Comparison of ENCODE assay signal across 9 mouse cellular contexts in the genomic region with DNA sequence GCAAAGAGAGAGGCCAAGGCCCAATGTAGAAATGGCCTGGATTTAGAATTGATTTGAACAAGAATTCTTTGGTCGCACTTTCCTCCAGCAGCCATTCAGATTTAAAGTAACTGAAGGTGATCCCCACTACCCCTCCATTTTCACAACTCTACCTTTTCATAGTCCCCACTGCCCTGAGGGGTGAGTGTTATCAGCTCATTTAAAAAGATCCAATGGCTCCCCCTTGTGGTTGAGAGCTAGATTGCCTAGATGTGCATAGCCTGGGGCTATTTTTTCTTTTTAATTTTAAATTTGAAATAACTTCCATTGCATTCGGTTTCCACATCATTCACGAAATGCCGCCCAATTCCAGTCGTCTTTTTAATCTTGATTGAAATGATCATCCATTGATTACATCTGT. TPM values are rescaled to one million over a fixed set of nuclear protein-coding genes. Genes with fewer than 3 reads are reported as not detected.
DNase-seq lines count a peak whose midpoint lies in the region; ATAC-seq and TF ChIP-seq lines count a peak whose summit lies in the region.
"Had no signal": no experiment of that assay in that cellular context is flagged by ENCODE, and none has a peak within 500 bp of the region (broad histone marks: within the 10 kb centered on the region; RNA-seq: fewer than 3 reads in every experiment).

No protein-coding gene starts in this region.

- no peaks in the 10 kb centered on the region for H3K4me1 ChIP-seq in heart, adult 2 months (ENCODE audit: control insufficient read depth, insufficient read depth, low read length)
- H3K4me1 ChIP-seq in heart, embryonic 11.5 days (ENCODE audit: control insufficient read depth, insufficient read depth, low read length), result no peaks in the 10 kb centered on the region
- no peaks in the 10 kb centered on the region for H3K4me1 ChIP-seq in spleen, adult 2 months (ENCODE audit: control insufficient read depth, insufficient read depth, insufficient read length)
- H3K4me1 ChIP-seq: neural tube, embryonic 13.5 days had no signal

- H3K4me2 ChIP-seq in heart, embryonic 11.5 days, result no peak overlapping the region
- H3K4me2 ChIP-seq: neural tube, embryonic 13.5 days had no signal

- TF ChIP-seq CTCF in heart, adult 2 months (IDR thresholded peaks at IDR 0.05), result peak; percentile 82
- peak; percentile 33; the same call in 1 of the 2 replicates for TF ChIP-seq CTCF in spleen, adult 2 months (IDR thresholded peaks at IDR 0.05; ENCODE audit: extremely low read depth, insufficient read depth, insufficient read length, insufficient replicate concordance)

- ATAC-seq in heart, embryonic 11.5 days (replicated peaks; ENCODE audit: insufficient number of reproducible peaks, low FRiP score, low TSS enrichment), result no peak

- no peak for TF ChIP-seq POLR2A in heart, adult 2 months (IDR thresholded peaks at IDR 0.05; ENCODE audit: insufficient read depth, low read depth, low read length)
- TF ChIP-seq POLR2A in spleen, adult 2 months (IDR thresholded peaks at IDR 0.05; ENCODE audit: low read depth, low read length), result no peak

- no peak overlapping the region for H3K4me3 ChIP-seq in heart, adult 2 months
- no peak overlapping the region for H3K4me3 ChIP-seq in heart, embryonic 11.5 days (ENCODE audit: low read depth, low read length)
- H3K4me3 ChIP-seq in spleen, adult 2 months (ENCODE audit: extremely low read depth, insufficient read depth, insufficient read length), result no peak overlapping the region
- H3K4me3 ChIP-seq: neural tube, embryonic 13.5 days had no signal

- intact Hi-C loops in heart, adult 2 months (cut with DNase I), result loop anchor here (10.0 kb wide), 3 partner anchors 136 to 486 kb away; no protein-coding TSS in a partner anchor
- intact Hi-C loops in left cerebral cortex, postnatal 25 days (cut with DNase I), result loop anchor here (2.0 to 10.0 kb wide), 2 partner anchors 346 to 486 kb away; no protein-coding TSS in a partner anchor

- H3K36me3 ChIP-seq in heart, adult 2 months (ENCODE audit: control insufficient read depth, insufficient read depth, low read length), result no peaks in the 10 kb centered on the region
- H3K36me3 ChIP-seq in heart, embryonic 11.5 days (ENCODE audit: control insufficient read depth, insufficient read depth, low read length), result no peaks in the 10 kb centered on the region
- H3K36me3 ChIP-seq in spleen, adult 2 months (ENCODE audit: control insufficient read depth, insufficient read depth, low read length), result no peaks in the 10 kb centered on the region
- H3K36me3 ChIP-seq: neural tube, embryonic 13.5 days had no signal

- no peak overlapping the region for H3K27ac ChIP-seq in heart, adult 2 months
- H3K27ac ChIP-seq in heart, embryonic 11.5 days (ENCODE audit: low read depth, low read length), result no peak overlapping the region
- no peak overlapping the region for H3K27ac ChIP-seq in spleen, adult 2 months (ENCODE audit: insufficient read depth, low read length)
- H3K27ac ChIP-seq: neural tube, embryonic 13.5 days had no signal

- no peak for TF ChIP-seq EP300 in heart, adult 2 months (IDR thresholded peaks at IDR 0.05; ENCODE audit: insufficient read depth, low read depth, low read length)

- no peak overlapping the region for H3K9ac ChIP-seq in heart, adult 2 months (ENCODE audit: low read depth, low read length)
- H3K9ac ChIP-seq in heart, embryonic 11.5 days (ENCODE audit: low read depth, low read length), result no peak overlapping the region
- H3K9ac ChIP-seq: neural tube, embryonic 13.5 days had no signal

- H3K79me2 ChIP-seq in heart, adult 2 months (replicated peaks; ENCODE audit: control insufficient read depth, insufficient read depth, low read length), result no peaks in the 10 kb centered on the region

- DNase-seq in heart, adult 2 months, result no peak
- peak in 1 of 2 experiments; percentile 2 for DNase-seq in spleen, adult 2 months (ENCODE audit: low read depth in 1 of 2, low spot score in 2 of 2)
- DNase-seq in spleen, adult 12 weeks (ENCODE audit: low spot score), result no peak
- DNase-seq in cerebellum, adult 8-10 months, result peak; percentile 11
- peak; percentile 27 to 28 for DNase-seq in left cerebral cortex, postnatal 25 days (ENCODE audit: low spot score in 2 of 2)
- DNase-seq in thymus, postnatal 25 days, result peak; percentile 25
- DNase-seq in urinary bladder, adult 2 months (ENCODE audit: low spot score), result no peak

- no peaks in the 10 kb centered on the region for H3K9me3 ChIP-seq in heart, embryonic 11.5 days (replicated peaks; ENCODE audit: control insufficient read depth, low read length)
- H3K9me3 ChIP-seq: neural tube, embryonic 13.5 days had no signal

- H3K27me3 ChIP-seq in heart, adult 2 months (ENCODE audit: control insufficient read depth, insufficient read depth, low read length), result no peaks in the 10 kb centered on the region
- H3K27me3 ChIP-seq in heart, embryonic 11.5 days (ENCODE audit: control insufficient read depth, insufficient read depth, low read length), result no peaks in the 10 kb centered on the region
- H3K27me3 ChIP-seq in spleen, adult 2 months (ENCODE audit: control insufficient read depth, insufficient read depth, low read length), result no peaks in the 10 kb centered on the region
- H3K27me3 ChIP-seq: neural tube, embryonic 13.5 days had no signal

- 57% methylated on average over 5 of the region's 5 CpGs for WGBS in heart, adult 2 months
- WGBS in heart, embryonic 11.5 days (ENCODE audit: insufficient replicate concordance), result 33% methylated on average over 5 of the region's 5 CpGs
- 56% methylated on average over 5 of the region's 5 CpGs for WGBS in spleen, adult 2 months

RNA-seq across cellular contexts. Expression of a gene that starts 33.5 kb away (rescaled TPM):
- 1 to 10 TPM; 2.0 to 2.2 TPM for total RNA-seq in heart, adult 2 months (2021)
- polyA plus RNA-seq in heart, adult 2 months (2012; rRNA removed), result 0.92 and 1.4 TPM in 2 replicates
- polyA plus RNA-seq in heart, embryonic 11.5 days (2014; fragmentation: Nextera tagmentation; extraction: Ambion mirVana), result 2.8 and 3.3 TPM in 2 replicates
- polyA plus RNA-seq in spleen, adult 2 months (2012; rRNA removed), result 2.0 and 2.2 TPM in 2 replicates
- 1 to 10 TPM; 1.9 to 2.3 TPM for total RNA-seq in left cerebral cortex, postnatal 25 days (2021)
- 36.8 and 60.7 TPM in 2 replicates for polyA plus RNA-seq in urinary bladder, adult 2 months (2012; rRNA removed)

RNA-seq across cellular contexts. Expression of a gene that starts 51.6 kb away (rescaled TPM):
- total RNA-seq in heart, adult 2 months (2021), result 10 to 100 TPM; 18.7 to 20.6 TPM
- 5.9 and 10.0 TPM in 2 replicates for polyA plus RNA-seq in heart, adult 2 months (2012; rRNA removed)
- 6.1 and 6.3 TPM in 2 replicates for polyA plus RNA-seq in heart, embryonic 11.5 days (2014; fragmentation: Nextera tagmentation; extraction: Ambion mirVana)
- 1.7 and 2.6 TPM in 2 replicates for polyA plus RNA-seq in spleen, adult 2 months (2012; rRNA removed)
- 1 to 10 TPM; 6.2 to 9.1 TPM for total RNA-seq in left cerebral cortex, postnatal 25 days (2021)
- 15.5 and 16.2 TPM in 2 replicates for polyA plus RNA-seq in urinary bladder, adult 2 months (2012; rRNA removed)

Comparison
In these comparisons a context has a peak if more than half of its experiments do, and no peak if none do; other contexts are left out.
1. DNase-seq: peak in cerebellum, adult 8-10 months (single experiment), left cerebral cortex, postnatal 25 days (2 of 2) and thymus, postnatal 25 days (single experiment); none in heart, adult 2 months (0 of 2), spleen, adult 12 weeks (single experiment) and urinary bladder, adult 2 months (single experiment).